Mouse (Mus musculus) macrophage (primary cell): ENCODE results near the gene Pitx3. TPM values are rescaled to one million over a fixed set of nuclear protein-coding genes. Genes with fewer than 3 reads are reported as not detected.
A peak's percentile ranks its signal among the peaks of the same experiment; 100 is the strongest.
"Not testable (repeated sequence)": the region's sequence is repeated elsewhere in the genome, so short reads cannot be mapped to it uniquely, and the experiment has no call there.

Source experiments
- H3K27ac ChIP-seq: fragments of 350-480 bp; formaldehyde crosslinking; 2 replicates; pipeline ENCODE4 v1.9.0; 2021
- H3K36me3 ChIP-seq: fragments of 350-480 bp; formaldehyde crosslinking; 2 replicates; pipeline ENCODE4 v1.9.0; 2021; ENCODE audit errors: inconsistent target
- H3K4me3 ChIP-seq: fragments of 350-480 bp; formaldehyde crosslinking; 2 replicates; pipeline ENCODE4 v1.9.0; 2021; ENCODE audit errors: inconsistent target
- H3K79me2 ChIP-seq: fragments of 350-480 bp; formaldehyde crosslinking; 2 replicates; pipeline ENCODE4 v1.9.0; 2021; ENCODE audit errors: inconsistent target
- WGBS: methylation state at CpG from one replicate; pipeline ENCODE4 v1.1.7; 2026; ENCODE audit warnings: inconsistent platforms; ENCODE audit not compliant: missing documents; 5-methylcytosine and 5-hydroxymethylcytosine counted together
- polyA plus RNA-seq: library from polyadenylated mRNA; stranded (reverse); fragments of 250-400 nt; gene quantifications from 3 replicates; pipeline ENCODE4 v1.2.4, GENCODE M21; 2018; ENCODE audit warnings: inconsistent platforms

The Pitx3 gene
- polyA plus RNA-seq, 1 experiment from 2014 or later: not detected

DNA sequence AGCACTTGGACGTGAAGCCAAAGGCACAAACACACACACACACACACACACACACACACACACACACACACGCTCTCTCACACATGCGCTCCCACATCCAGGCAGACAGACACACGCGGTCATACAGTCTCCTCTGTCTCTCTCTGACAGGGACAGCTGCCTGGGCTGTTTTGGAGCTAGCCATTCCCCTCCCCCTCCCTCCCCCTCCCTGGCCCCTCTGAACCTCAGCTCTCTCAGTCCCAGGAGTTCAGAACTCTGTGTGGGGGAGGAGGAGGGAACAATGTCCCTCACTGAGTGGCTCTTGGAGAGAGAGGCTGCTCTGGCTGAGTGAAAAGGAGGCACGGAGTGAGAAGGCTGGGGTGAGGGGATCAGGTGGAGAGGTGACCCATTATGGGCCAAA is 7.0 kb downstream of the Pitx3 start:
- H3K36me3 ChIP-seq: no peaks in the 10 kb centered on the region
- 71% methylated on average over 4 of the region's 6 CpGs for WGBS
- H3K4me3 ChIP-seq: no peak overlapping the region
- H3K27ac ChIP-seq: no peak overlapping the region
- no peaks in the 10 kb centered on the region for H3K79me2 ChIP-seq

DNA sequence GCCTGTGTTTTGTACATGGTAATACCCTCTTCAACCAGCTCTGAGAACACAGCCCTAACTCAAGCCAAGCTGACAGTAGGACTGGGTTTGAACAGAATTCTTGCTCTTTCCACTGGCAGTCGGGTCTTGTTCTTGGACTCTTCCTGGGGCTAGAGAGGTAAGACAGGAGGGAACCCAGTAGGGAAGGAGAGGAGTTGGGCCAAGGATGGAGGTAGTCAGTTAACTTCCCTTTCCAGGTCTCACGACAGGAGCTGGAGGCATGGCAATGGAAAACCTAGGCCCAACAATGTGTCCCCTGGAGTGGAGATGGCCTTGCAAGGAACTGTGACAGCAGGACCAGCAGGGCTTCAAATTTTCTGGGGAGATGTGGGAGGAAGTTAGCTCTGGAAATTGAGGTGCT is 7.8 kb downstream of the Pitx3 start:
- Histone ChIP-seq H3K4me3 (no peak overlapping the region), H3K27ac (no peak overlapping the region), H3K36me3 (no peaks in the 10 kb centered on the region), H3K79me2 (no peaks in the 10 kb centered on the region)
- WGBS: 73% methylated on average over 2 of the region's 2 CpGs

DNA sequence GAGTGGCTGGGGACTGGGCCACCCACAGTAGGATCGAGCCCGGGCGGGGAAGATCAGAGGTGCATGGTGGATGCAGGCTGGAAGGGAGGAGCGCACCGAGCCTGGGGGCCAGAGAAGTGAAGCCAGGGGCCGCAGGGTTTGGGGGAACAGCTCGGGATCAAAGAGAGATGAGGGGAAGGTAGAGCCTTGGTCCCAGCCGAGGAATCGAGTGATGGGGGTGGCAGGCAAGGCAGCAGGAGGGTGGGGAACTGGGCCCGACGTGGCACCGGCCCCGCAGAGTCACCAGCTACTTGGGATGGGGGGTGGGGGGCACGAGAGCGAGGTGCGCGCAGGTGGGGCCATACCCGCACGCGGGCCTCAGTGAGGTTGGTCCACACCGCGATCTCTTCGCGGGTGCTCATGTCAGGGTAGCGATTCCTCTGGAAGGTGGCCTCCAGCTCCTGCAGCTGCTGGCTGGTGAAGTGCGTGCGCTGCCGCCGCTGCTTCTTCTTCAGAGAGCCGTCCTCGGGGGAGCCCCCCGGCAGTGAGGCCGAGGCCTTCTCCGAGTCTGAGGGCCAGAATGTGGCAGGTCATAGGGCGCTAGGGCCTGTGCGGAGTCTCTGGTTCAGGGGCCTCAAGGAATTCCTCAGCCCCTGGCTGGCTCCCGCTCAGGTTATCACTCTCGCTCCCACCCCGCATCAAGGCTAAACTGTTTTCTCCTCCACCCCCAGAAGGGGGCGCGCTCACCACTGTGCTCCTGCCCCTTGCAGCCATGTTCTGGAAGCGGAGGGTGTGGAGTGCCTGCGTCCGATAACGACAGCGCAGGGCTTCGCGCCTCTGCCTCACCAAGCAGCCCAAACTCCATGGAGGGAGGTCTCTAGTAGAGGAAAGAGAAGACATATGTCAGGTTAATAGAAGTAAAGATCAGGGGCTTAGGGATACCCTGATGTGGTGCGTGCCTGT is 11.2 kb downstream of the Pitx3 start:
- Histone ChIP-seq H3K27ac (no peak overlapping the region), H3K36me3 (no peaks in the 10 kb centered on the region), H3K79me2 (no peaks in the 10 kb centered on the region), H3K4me3 (no peak overlapping the region)
- 2% methylated on average over 42 of the region's 49 CpGs for WGBS

DNA sequence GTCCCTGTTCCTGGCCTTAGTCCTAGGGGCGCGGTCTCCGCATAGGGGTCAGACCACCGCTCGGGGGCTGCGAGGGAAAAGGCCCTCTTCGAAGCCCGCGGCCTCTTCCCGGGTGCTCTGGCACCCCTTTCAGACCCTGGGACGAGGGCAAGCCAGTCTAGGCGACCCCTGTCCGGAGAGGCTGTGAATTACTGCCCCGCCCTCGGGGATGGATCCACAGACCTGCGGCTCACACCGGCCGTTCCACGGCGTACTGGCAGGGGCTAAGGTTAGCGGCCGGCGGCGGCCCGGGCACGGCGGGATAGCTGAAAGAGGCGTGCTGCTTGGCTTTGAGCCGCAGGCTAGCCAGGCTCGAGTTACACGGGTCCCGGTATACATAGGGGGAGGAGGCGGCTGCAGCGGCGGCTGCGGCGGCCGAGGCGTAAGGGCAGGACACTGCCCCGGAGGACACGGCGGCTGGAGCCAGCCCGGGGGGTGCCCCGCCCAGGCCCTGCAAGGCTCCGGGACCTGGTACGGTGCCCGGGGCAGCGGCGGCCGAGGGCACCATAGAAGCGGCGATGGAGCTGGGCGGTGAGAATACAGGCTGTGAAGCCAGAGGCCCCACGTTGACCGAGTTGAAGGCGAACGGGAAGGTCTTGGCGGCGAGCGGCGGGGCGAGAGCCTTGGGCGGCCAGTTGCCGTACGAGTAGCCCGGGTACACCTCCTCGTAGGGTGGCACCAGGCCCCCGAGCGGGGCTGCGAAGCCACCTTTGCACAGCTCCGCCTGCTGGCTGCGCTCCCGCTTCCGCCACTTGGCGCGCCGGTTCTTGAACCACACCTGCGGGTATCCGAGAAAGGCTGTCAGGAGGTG is 12.1 kb downstream of the Pitx3 start:
- 2% methylated on average over 78 of the region's 79 CpGs for WGBS
- Histone ChIP-seq H3K79me2 (no peaks in the 10 kb centered on the region), H3K27ac (no peak overlapping the region), H3K4me3 (no peak overlapping the region), H3K36me3 (no peaks in the 10 kb centered on the region)

DNA sequence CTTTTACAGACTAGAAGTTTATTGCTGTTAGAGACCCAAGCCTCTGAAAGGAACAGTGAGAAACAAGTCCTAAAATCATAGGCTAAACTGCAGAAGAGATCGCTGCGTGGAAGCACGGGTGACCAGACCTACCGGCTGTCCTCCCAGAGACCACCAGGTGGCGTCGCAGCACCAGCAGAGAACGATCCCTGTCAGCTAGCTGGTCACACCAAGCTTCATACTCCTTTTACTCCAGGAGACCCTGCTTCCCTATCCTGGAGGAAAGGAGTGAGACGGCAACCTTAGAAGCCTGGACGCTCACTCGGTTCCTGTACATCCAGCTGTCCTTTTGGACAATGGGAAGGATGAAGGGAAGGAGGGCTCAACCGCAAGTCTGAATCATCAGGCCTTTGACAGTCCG is 12.8 kb downstream of the Pitx3 start:
- 3% methylated on average over 10 of the region's 12 CpGs for WGBS
- Histone ChIP-seq H3K4me3 (no peak overlapping the region), H3K27ac (no peak overlapping the region), H3K36me3 (no peaks in the 10 kb centered on the region), H3K79me2 (no peaks in the 10 kb centered on the region)

DNA sequence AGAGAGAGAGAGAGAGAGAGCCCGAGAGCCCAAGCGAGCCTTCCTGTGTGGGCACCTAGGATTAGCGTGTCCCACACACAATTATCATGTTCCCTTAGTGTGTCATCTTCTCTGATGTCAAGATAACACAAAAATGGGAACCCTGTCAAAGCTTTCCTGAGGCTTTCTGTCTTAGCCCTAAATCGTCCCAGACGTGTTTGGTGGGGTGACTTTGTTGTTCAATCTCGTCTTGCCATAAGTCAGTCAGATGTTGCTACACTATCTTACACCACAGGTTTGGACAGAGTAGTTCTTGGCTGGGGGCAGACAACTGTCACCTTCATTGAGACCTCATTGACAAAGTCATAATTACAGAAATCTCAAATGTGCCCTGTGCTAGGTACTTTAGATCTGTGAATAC is 15.5 kb downstream of the Pitx3 start:
- H3K4me3 ChIP-seq: no peak overlapping the region
- H3K27ac ChIP-seq: no peak overlapping the region
- H3K36me3 ChIP-seq: no peaks in the 10 kb centered on the region
- WGBS: 19% methylated on average over 6 of the region's 6 CpGs
- H3K79me2 ChIP-seq: no peaks in the 10 kb centered on the region

DNA sequence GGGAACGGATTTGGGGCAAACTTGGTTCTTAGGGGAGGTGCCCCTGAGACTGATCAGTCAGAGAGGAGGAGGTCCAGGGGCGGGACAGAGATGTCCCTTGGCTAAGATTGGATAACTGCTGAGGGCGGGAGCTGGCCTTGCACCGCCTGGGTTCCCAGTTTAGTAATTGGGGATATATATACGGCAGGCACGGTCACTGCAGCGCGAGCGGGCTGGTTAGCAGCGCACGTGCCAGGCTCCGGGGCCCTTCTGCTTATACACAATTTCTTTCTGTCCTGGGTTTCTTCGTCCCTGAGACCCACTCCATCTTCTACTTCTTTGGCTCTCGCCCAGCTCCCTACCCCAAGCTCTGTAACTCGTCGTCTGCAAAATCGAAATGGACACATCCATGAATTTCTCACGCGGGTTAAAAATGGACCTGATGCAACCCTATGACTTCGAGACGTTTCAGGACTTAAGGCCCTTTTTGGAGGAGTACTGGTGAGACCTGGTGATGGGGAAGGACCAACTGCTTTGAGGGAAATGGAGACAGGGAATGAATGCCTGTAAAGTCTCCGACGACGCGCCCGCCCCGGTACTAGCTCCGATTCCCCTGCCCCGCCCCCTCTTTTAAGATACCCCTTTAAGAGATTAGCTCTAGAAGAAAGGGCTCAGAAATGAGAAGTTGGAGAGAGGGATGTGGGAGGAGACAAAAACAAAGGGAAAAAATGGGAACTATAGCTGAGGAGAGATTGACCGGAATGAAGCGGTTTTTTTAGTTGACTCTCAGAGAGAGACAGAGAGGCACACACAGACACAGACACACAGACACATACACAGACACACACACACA is 16.2 kb downstream of the Pitx3 start, which contains the start of gene Elovl3:
Gene Elovl3 (plus strand): TSS at position 204 of the 832 bp plus-strand sequence.
- Histone ChIP-seq H3K4me3 (peak within 1 kb of the TSS; percentile 20; the same call in 1 of the 2 replicates), H3K79me2 (no peaks in the 10 kb centered on the region), H3K27ac (no peak within 1 kb of the TSS), H3K36me3 (no peaks in the 10 kb centered on the region)
- 2% methylated on average over 31 of the region's 31 CpGs for WGBS

DNA sequence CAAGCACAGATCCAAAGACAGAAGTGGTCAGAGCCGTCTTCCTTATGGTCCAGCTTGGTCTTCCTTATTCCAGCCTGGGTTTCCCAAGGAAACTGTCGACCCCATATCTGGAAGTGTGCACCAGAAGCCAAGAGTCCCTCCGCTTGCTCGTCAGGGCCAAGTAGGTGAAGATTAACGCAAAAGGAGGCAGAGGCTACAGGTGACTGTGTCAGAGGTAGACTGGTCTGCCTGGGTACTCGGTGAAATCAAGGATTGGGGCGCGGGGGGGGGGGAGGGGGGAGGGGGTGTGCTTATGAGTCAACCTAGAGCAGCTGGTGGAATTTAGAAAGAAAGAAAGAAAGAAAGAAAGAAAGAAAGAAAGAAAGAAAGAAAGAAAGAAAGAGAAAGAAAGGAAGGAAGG is 16.8 kb downstream of the Pitx3 start:
- H3K79me2 ChIP-seq: no peaks in the 10 kb centered on the region
- H3K27ac ChIP-seq: no peak overlapping the region
- H3K36me3 ChIP-seq: no peaks in the 10 kb centered on the region
- WGBS: 33% methylated on average over 5 of the region's 8 CpGs
- H3K4me3 ChIP-seq: peak overlapping the region; percentile 20; the same call in 1 of the 2 replicates

DNA sequence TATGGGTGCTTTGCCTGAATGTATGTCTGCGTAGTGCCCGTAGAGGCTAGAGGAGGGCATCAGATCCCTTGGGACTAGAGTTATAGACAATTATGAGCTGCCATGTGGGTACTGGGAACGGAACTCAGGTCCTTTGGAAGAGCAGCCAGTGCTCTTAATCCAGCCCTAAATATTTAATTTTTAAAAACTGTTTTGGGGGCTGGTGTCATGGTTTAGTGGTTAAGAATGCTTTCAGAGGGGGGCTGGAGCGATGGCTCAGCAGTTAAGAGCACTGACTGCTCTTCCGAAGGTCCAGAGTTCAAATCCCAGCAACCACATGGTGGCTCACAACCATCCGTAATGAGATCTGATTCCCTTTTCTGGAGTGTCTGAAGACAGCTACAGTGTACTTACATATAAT is 18.4 kb downstream of the Pitx3 start:
- H3K4me3 ChIP-seq, H3K36me3 ChIP-seq, H3K79me2 ChIP-seq, H3K27ac ChIP-seq: not testable (repeated sequence)
- 75% methylated on average over 5 of the region's 6 CpGs for WGBS

DNA sequence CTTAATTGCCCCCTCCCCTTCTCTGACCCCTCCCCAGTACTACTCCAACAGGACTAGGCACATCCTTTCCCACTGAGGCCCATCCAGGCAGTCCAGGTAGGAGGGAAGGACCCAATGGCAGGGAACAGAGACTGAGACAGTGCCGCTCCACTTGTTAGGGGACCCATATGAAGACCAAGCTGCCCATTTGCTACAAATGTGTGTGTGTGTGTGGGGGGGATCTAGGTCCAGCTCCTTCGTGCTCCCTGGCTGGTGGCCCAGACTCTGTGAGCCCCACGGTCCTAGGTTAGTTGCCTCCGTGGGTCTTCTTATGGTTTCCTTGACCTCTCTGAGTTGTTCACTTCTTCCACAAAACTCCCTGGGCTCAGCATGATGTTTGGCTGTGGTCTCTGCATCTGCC is 21.8 kb downstream of the Pitx3 start:
- Histone ChIP-seq H3K27ac (no peak overlapping the region), H3K79me2 (no peaks in the 10 kb centered on the region), H3K4me3 (no peak overlapping the region), H3K36me3 (no peaks in the 10 kb centered on the region)
- 94% methylated on average over 3 of the region's 4 CpGs for WGBS

DNA sequence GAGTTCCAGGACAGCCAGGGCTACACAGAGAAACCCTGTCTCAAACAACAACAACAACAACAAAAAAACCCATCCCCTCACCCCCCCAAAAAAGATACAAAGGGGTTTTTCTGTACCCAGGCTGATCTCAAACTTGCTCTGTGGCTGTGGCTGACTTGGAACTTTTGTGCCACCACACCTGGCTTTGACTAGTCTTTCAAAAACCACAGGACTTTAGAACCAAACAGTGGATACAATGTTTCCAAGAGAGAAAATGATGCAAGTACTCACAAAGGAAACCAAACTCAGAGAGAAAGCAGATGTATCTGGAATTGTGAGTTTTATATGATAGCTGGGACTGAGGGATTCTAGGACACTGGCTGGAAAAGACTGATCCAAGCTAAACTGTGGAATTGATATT is 23.5 kb downstream of the Pitx3 start:
- Histone ChIP-seq H3K79me2 (no peaks in the 10 kb centered on the region), H3K27ac (no peak overlapping the region), H3K36me3 (no peaks in the 10 kb centered on the region), H3K4me3 (no peak overlapping the region)

DNA sequence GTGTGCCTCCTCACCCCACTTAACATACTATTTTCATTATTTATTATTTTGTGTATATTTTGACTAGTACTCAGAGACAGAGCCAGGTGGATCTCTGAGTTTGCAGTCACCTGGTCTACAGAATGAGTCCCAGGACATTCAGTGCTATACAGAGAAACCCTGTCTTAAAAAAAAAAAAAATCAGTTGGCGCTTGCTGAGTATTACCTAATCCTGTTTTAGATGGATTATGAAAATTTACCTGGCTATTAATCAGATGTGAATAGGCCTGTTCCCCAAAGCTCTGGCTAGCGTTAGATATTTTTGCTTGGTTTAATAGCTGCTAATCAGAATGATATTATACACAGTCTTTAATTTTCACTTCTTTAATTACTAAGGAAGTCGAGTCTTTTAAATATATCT is 24.2 kb downstream of the Pitx3 start:
- no peak overlapping the region for H3K27ac ChIP-seq
- 79% methylated on average over 3 of the region's 3 CpGs for whole genome bisulfite sequencing

DNA sequence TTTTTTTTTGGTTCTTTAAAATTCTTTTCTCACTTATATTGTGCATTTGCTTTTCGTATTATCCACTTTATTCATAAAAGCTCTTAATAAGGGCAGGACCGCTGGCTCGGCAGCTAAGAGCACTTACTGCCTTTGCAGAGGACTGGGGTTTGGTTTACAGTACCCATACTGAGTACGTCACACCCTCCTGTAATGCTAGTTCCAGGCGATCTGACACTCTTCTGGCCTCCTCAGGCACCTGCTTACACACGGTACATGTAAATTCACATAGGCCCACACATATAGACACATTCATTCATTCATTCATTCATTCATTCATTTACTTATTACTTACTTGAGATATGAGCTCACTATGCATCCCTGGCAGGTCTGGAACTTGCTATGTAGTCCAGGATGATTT is 27.3 kb downstream of the Pitx3 start:
- Histone ChIP-seq H3K36me3 (no peaks in the 10 kb centered on the region), H3K79me2 (no peaks in the 10 kb centered on the region), H3K4me3 (no peak overlapping the region), H3K27ac (no peak overlapping the region)
- WGBS: 85% methylated on average over 6 of the region's 6 CpGs

More for the DNA sequence above, 24.2 kb downstream of the Pitx3 start:
- Histone ChIP-seq H3K4me3 (no peak overlapping the region), H3K79me2 (no peaks in the 10 kb centered on the region), H3K36me3 (no peaks in the 10 kb centered on the region)

DNA sequence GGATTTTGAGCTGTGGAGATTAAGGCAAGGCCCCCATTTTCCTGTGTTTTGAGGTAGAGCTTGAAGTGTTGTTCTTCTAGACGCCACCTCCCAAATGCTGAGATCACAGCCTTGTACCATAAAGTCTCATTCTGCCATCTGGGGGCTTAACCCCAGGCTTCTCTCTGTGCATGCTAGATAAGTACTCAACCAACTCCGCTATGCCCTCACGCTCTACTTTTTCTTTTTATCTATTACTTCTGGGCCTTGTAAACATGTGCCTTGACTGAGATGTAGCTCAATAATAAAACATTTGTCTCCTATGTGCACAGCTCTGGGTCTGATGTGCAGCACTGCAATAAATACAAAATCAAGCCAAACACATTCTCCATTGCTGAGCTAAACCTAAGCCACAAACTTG is 28.7 kb downstream of the Pitx3 start:
- Histone ChIP-seq H3K27ac (no peak overlapping the region), H3K4me3 (no peak overlapping the region), H3K36me3 (no peaks in the 10 kb centered on the region), H3K79me2 (no peaks in the 10 kb centered on the region)
- 97% methylated on average over 3 of the region's 3 CpGs for WGBS
